Mouse (Mus musculus) cerebellum, adult 11-12 months (tissue): ENCODE data around the gene E2f4.

ENCODE experiments used
- DNase-seq: peaks from one replicate; pipeline ENCODE4 v3.0.0; 2022

The E2f4 gene

GRCm38 (mm10) chr8:105349096-105349771 is 51.8 kb downstream of the E2f4 start:
- DNase-seq, result peak; percentile 74

- peak; percentile 41 for DNase-seq
These were observed 52.7 kb downstream of the E2f4 start for GRCm38 (mm10) chr8:105350186-105350585.

- peak; percentile 79 for DNase-seq
These were observed 56.2 kb downstream of the E2f4 start for GRCm38 (mm10) chr8:105353583-105354135.

GRCm38 (mm10) chr8:105354549-105354948 is 57.1 kb downstream of the E2f4 start:
- no peak for DNase-seq
